Mouse (Mus musculus): ENCODE results near the gene Pla2g4f. TPM values are rescaled to one million over a fixed set of nuclear protein-coding genes. Genes with fewer than 3 reads are reported as not detected.

The Pla2g4f gene
- 0.06 TPM in 1 of 2 replicates, not detected in the other for polyA plus RNA-seq (2016; fragmentation: Nextera tagmentation; extraction: Ambion mirVana)

- Histone ChIP-seq H3K4me3 (no peak within 1 kb of the TSS), H3K27me3 (no peaks in the 10 kb centered on the region), H3K4me1 (no peaks in the 10 kb centered on the region), H3K9ac (no peak within 1 kb of the TSS), H3K9me3 (no peaks in the 10 kb centered on the region), H3K4me2 (replicated peaks) (no peak within 1 kb of the TSS), H3K36me3 (peaks cover 32% of the 10 kb centered on the region), H3K27ac (no peak within 1 kb of the TSS)
- no peak for ATAC-seq (ENCODE audit: insufficient number of reproducible peaks, insufficient read depth, low FRiP score, low TSS enrichment)
- 59% methylated on average over 3 of the region's 3 CpGs for WGBS
These were observed at the start of gene Pla2g4f for GRCm38 (mm10) chr2:120313976-120314375. Gene Pla2g4f (minus strand): TSS chr2:120314165.

- H3K27me3 ChIP-seq, result no peaks in the 10 kb centered on the region
- no peak overlapping the region for H3K4me3 ChIP-seq
- ATAC-seq (ENCODE audit: insufficient number of reproducible peaks, insufficient read depth, low FRiP score, low TSS enrichment), result no peak
- no peak overlapping the region for H3K9ac ChIP-seq
- H3K4me2 ChIP-seq (replicated peaks), result no peak overlapping the region
- no peak overlapping the region for H3K27ac ChIP-seq
- peaks cover 57% of the 10 kb centered on the region for H3K36me3 ChIP-seq
- no peaks in the 10 kb centered on the region for H3K4me1 ChIP-seq
- no peaks in the 10 kb centered on the region for H3K9me3 ChIP-seq
- 88% methylated on average over 1 of the region's 1 CpGs for WGBS
These were observed 46.5 kb upstream of the Pla2g4f start for GRCm38 (mm10) chr2:120360425-120360824.

GRCm38 (mm10) chr2:120352682-120353646, 39.0 kb upstream of the Pla2g4f start, which contains the start of gene Vps39:
Gene Vps39 (minus strand): TSS chr2:120353137.
- WGBS, result 11% methylated on average over 44 of the region's 44 CpGs
- peak within 1 kb of the TSS; percentile 97 for H3K4me3 ChIP-seq
- peak; percentile 87 for ATAC-seq (ENCODE audit: insufficient number of reproducible peaks, insufficient read depth, low FRiP score, low TSS enrichment)
- H3K36me3 ChIP-seq, result peaks cover 33% of the 10 kb centered on the region
- H3K9ac ChIP-seq, result peak within 1 kb of the TSS; percentile 85
- peaks cover 4% of the 10 kb centered on the region; the same call in 1 of the 2 replicates for H3K4me1 ChIP-seq
- peak within 1 kb of the TSS; percentile 58 for H3K4me2 ChIP-seq (replicated peaks)
- H3K27ac ChIP-seq, result peak within 1 kb of the TSS; percentile 69
- H3K27me3 ChIP-seq, result no peaks in the 10 kb centered on the region
- H3K9me3 ChIP-seq, result no peaks in the 10 kb centered on the region

GRCm38 (mm10) chr2:120351321-120351720, 37.4 kb upstream of the Pla2g4f start:
- H3K27ac ChIP-seq, result no peak overlapping the region
- peaks cover 4% of the 10 kb centered on the region; the same call in 1 of the 2 replicates for H3K4me1 ChIP-seq
- ATAC-seq (ENCODE audit: insufficient number of reproducible peaks, insufficient read depth, low FRiP score, low TSS enrichment), result no peak
- WGBS, result 85% methylated on average over 5 of the region's 5 CpGs
- no peaks in the 10 kb centered on the region for H3K27me3 ChIP-seq
- H3K9me3 ChIP-seq, result no peaks in the 10 kb centered on the region
- peaks cover 42% of the 10 kb centered on the region for H3K36me3 ChIP-seq
- no peak overlapping the region for H3K4me2 ChIP-seq (replicated peaks)
- no peak overlapping the region for H3K4me3 ChIP-seq
- H3K9ac ChIP-seq, result no peak overlapping the region

GRCm38 (mm10) chr2:120348120-120348519, 34.2 kb upstream of the Pla2g4f start:
- H3K9ac ChIP-seq, result no peak overlapping the region
- no peaks in the 10 kb centered on the region for H3K27me3 ChIP-seq
- H3K27ac ChIP-seq, result no peak overlapping the region
- no peak for ATAC-seq (ENCODE audit: insufficient number of reproducible peaks, insufficient read depth, low FRiP score, low TSS enrichment)
- H3K4me1 ChIP-seq, result peaks cover 4% of the 10 kb centered on the region; the same call in 1 of the 2 replicates
- H3K9me3 ChIP-seq, result no peaks in the 10 kb centered on the region
- no peak overlapping the region for H3K4me3 ChIP-seq
- peaks cover 51% of the 10 kb centered on the region for H3K36me3 ChIP-seq
- WGBS, result 81% methylated on average over 9 of the region's 9 CpGs
- H3K4me2 ChIP-seq (replicated peaks), result no peak overlapping the region

- Histone ChIP-seq H3K9ac (no peak overlapping the region), H3K4me3 (no peak overlapping the region), H3K27me3 (no peaks in the 10 kb centered on the region), H3K9me3 (no peaks in the 10 kb centered on the region), H3K4me1 (no peaks in the 10 kb centered on the region), H3K4me2 (replicated peaks) (no peak overlapping the region), H3K36me3 (peaks cover 78% of the 10 kb centered on the region), H3K27ac (no peak overlapping the region)
- 93% methylated on average over 1 of the region's 1 CpGs for WGBS
- no peak for ATAC-seq (ENCODE audit: insufficient number of reproducible peaks, insufficient read depth, low FRiP score, low TSS enrichment)
These were observed 27.8 kb upstream of the Pla2g4f start for GRCm38 (mm10) chr2:120341741-120342140.

GRCm38 (mm10) chr2:120337886-120338285, 23.9 kb upstream of the Pla2g4f start:
- WGBS, result 85% methylated on average over 2 of the region's 2 CpGs
- ATAC-seq (ENCODE audit: insufficient number of reproducible peaks, insufficient read depth, low FRiP score, low TSS enrichment), result no peak

GRCm38 (mm10) chr2:120331575-120331974, 17.6 kb upstream of the Pla2g4f start:
- Histone ChIP-seq H3K9ac (no peak overlapping the region), H3K27me3 (no peaks in the 10 kb centered on the region), H3K4me3 (no peak overlapping the region), H3K4me1 (no peaks in the 10 kb centered on the region), H3K27ac (no peak overlapping the region), H3K9me3 (no peaks in the 10 kb centered on the region), H3K4me2 (replicated peaks) (no peak overlapping the region), H3K36me3 (peaks cover 67% of the 10 kb centered on the region)
- 87% methylated on average over 4 of the region's 4 CpGs for WGBS
- ATAC-seq (ENCODE audit: insufficient number of reproducible peaks, insufficient read depth, low FRiP score, low TSS enrichment), result no peak

More at GRCm38 (mm10) chr2:120337886-120338285, 23.9 kb upstream of the Pla2g4f start:
- Histone ChIP-seq H3K27ac (no peak overlapping the region), H3K9ac (no peak overlapping the region), H3K4me2 (replicated peaks) (no peak overlapping the region), H3K4me3 (no peak overlapping the region), H3K9me3 (no peaks in the 10 kb centered on the region), H3K27me3 (no peaks in the 10 kb centered on the region), H3K4me1 (no peaks in the 10 kb centered on the region), H3K36me3 (peaks cover 62% of the 10 kb centered on the region)

GRCm38 (mm10) chr2:120315077-120315476, 1.1 kb upstream of the Pla2g4f start:
- Histone ChIP-seq H3K9me3 (no peaks in the 10 kb centered on the region), H3K36me3 (peaks cover 40% of the 10 kb centered on the region), H3K9ac (no peak overlapping the region), H3K4me1 (no peaks in the 10 kb centered on the region), H3K4me3 (no peak overlapping the region), H3K27me3 (no peaks in the 10 kb centered on the region), H3K27ac (no peak overlapping the region), H3K4me2 (replicated peaks) (no peak overlapping the region)
- no peak for ATAC-seq (ENCODE audit: insufficient number of reproducible peaks, insufficient read depth, low FRiP score, low TSS enrichment)
- WGBS, result 74% methylated on average over 4 of the region's 4 CpGs

GRCm38 (mm10) chr2:120314487-120314886, 522 bp upstream of the Pla2g4f start:
- H3K4me1 ChIP-seq, result no peaks in the 10 kb centered on the region
- H3K27ac ChIP-seq, result no peak overlapping the region
- no peak overlapping the region for H3K4me3 ChIP-seq
- peaks cover 37% of the 10 kb centered on the region for H3K36me3 ChIP-seq
- no peaks in the 10 kb centered on the region for H3K9me3 ChIP-seq
- ATAC-seq (ENCODE audit: insufficient number of reproducible peaks, insufficient read depth, low FRiP score, low TSS enrichment), result no peak
- WGBS, result 86% methylated on average over 4 of the region's 4 CpGs
- no peak overlapping the region for H3K4me2 ChIP-seq (replicated peaks)
- no peak overlapping the region for H3K9ac ChIP-seq
- no peaks in the 10 kb centered on the region for H3K27me3 ChIP-seq

GRCm38 (mm10) chr2:120312276-120312825, 1.6 kb downstream of the Pla2g4f start:
- WGBS, result 83% methylated on average over 7 of the region's 7 CpGs
- no peak overlapping the region for H3K9ac ChIP-seq
- ATAC-seq (ENCODE audit: insufficient number of reproducible peaks, insufficient read depth, low FRiP score, low TSS enrichment), result no peak

GRCm38 (mm10) chr2:120304113-120304512, 9.9 kb downstream of the Pla2g4f start:
- H3K4me3 ChIP-seq, result no peak overlapping the region
- no peak overlapping the region for H3K27ac ChIP-seq
- no peaks in the 10 kb centered on the region for H3K36me3 ChIP-seq
- no peak overlapping the region for H3K9ac ChIP-seq
- ATAC-seq (ENCODE audit: insufficient number of reproducible peaks, insufficient read depth, low FRiP score, low TSS enrichment), result no peak
- no peaks in the 10 kb centered on the region for H3K27me3 ChIP-seq
- H3K4me1 ChIP-seq, result no peaks in the 10 kb centered on the region
- no peak overlapping the region for H3K4me2 ChIP-seq (replicated peaks)
- H3K9me3 ChIP-seq, result no peaks in the 10 kb centered on the region
- WGBS, result 35% methylated on average over 3 of the region's 3 CpGs

More at GRCm38 (mm10) chr2:120312276-120312825, 1.6 kb downstream of the Pla2g4f start:
- no peaks in the 10 kb centered on the region for H3K27me3 ChIP-seq
- no peak overlapping the region for H3K27ac ChIP-seq
- no peaks in the 10 kb centered on the region for H3K9me3 ChIP-seq
- H3K4me2 ChIP-seq (replicated peaks), result no peak overlapping the region
- peaks cover 16% of the 10 kb centered on the region for H3K36me3 ChIP-seq
- no peaks in the 10 kb centered on the region for H3K4me1 ChIP-seq
- H3K4me3 ChIP-seq, result no peak overlapping the region

Data from embryonic facial prominence, embryonic 12.5 days (tissue).